20 mouse cellular contexts compared by ENCODE assay signal in the genomic region with DNA sequence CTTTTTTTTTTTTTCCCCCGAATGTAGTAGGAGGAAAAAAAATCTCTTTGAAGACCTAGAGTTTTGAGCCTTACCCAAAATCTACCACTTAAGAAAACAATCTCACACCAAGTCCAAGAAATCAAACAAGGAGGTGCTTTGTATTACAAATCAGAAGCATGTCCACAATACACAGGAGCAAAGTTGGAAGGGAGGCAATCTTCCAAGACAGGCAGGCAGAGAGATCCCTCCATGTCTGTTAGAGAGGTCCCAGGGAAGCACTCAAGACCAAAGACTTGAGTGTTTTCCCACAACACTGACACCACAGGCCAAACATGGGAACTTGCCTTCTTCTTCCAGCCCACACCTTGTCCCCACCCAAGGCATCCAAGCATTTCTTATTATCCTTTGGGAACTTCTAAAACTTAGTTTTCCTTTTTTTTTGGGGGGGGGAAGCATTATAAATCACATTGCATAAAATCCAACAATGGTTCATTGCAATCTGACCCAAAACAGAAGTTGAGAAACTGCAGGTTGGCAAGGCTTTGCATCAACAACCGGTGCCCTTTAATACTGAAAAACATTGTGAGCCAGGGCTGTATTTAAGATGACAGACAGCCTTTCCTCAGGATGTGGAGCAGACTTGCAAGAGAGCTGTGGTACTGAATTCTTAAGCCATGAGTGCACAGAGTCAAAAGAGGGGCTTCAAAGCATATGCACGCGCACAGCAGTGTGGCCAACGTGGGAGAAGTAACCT.
"Had no signal": no experiment of that assay in that cellular context is flagged by ENCODE, and none has a peak within 500 bp of the region (broad histone marks: within the 10 kb centered on the region; RNA-seq: fewer than 3 reads in every experiment).

No protein-coding gene starts in this region.

- H3K4me3 ChIP-seq: limb, embryonic 12.5 days; limb, embryonic 15.5 days; megakaryocyte, embryonic 14.5 days; midbrain, embryonic 10.5 days; midbrain, embryonic 13.5 days; myocyte; neural tube, embryonic 13.5 days; stomach, embryonic 15.5 days had no signal

- H3K9me3 ChIP-seq: limb, embryonic 12.5 days; limb, embryonic 15.5 days; midbrain, embryonic 10.5 days; midbrain, embryonic 13.5 days; neural tube, embryonic 13.5 days; stomach, embryonic 15.5 days had no signal

- H3K4me2 ChIP-seq: limb, embryonic 12.5 days; limb, embryonic 15.5 days; liver, embryonic 11.5 days; midbrain, embryonic 13.5 days; neural tube, embryonic 13.5 days; stomach, embryonic 15.5 days had no signal

- H3K9ac ChIP-seq: limb, embryonic 12.5 days; limb, embryonic 15.5 days; liver, embryonic 14.5 days; liver, postnatal 0 days; midbrain, embryonic 13.5 days; neural tube, embryonic 13.5 days; stomach, embryonic 15.5 days had no signal

- H3K36me3 ChIP-seq: limb, embryonic 12.5 days; limb, embryonic 15.5 days; midbrain, embryonic 10.5 days; midbrain, embryonic 13.5 days; neural tube, embryonic 13.5 days; stomach, embryonic 15.5 days had no signal

- ATAC-seq: liver, postnatal 0 days; midbrain, embryonic 13.5 days; midbrain, embryonic 16.5 days had no signal

- H3K27ac ChIP-seq: limb, embryonic 12.5 days; limb, embryonic 15.5 days; liver, embryonic 14.5 days; midbrain, embryonic 10.5 days; midbrain, embryonic 13.5 days; neural tube, embryonic 13.5 days; stomach, embryonic 15.5 days had no signal

- DNase-seq: kidney, adult 18-20 months; kidney, adult 9 months; kidney, postnatal 14 days; kidney, postnatal 4 days; left cerebral cortex, postnatal 4 days; liver, postnatal 0 days; lung, postnatal 36 days; thymus, adult 18-20 months; thymus, postnatal 36 days had no signal

- H3K27me3 ChIP-seq: limb, embryonic 12.5 days; limb, embryonic 15.5 days; megakaryocyte, embryonic 14.5 days; midbrain, embryonic 13.5 days; neural tube, embryonic 13.5 days; stomach, embryonic 15.5 days had no signal

- H3K4me1 ChIP-seq: megakaryocyte, embryonic 14.5 days; midbrain, embryonic 10.5 days; midbrain, embryonic 13.5 days; neural tube, embryonic 13.5 days; stomach, embryonic 15.5 days had no signal
